Mouse (Mus musculus) heart, postnatal 0 days (tissue): Measurements from ENCODE around the gene Abcc4. TPM values are rescaled to one million over a fixed set of nuclear protein-coding genes. Genes with fewer than 3 reads are reported as not detected.

Experiments
- ATAC-seq: fragments of 200-750 bp; cut with Nextera tagmentation; 2 replicates; pipeline ENCODE4 v1.8.0; 2017; ENCODE audit warnings: low read depth, moderate number of reproducible peaks, moderate library complexity; ENCODE audit not compliant: insufficient read depth
- DNase-seq: peaks from one replicate; pipeline ENCODE4 v3.0.0-alpha.2; 2016; ENCODE audit warnings: low spot score
- H3K27ac ChIP-seq: fragments of 300-500 bp; sonication (generic); 2 replicates; pipeline ENCODE4 v1.5.1; 2014; ENCODE audit warnings: low read depth, mild to moderate bottlenecking
- H3K27me3 ChIP-seq: fragments of 300-500 bp; sonication (generic); 2 replicates; pipeline ENCODE4 v1.6.1; 2014; ENCODE audit warnings: low read length, mixed read lengths; ENCODE audit not compliant: control insufficient read depth, insufficient read depth
- H3K36me3 ChIP-seq: fragments of 300-500 bp; sonication (generic); replicated peaks from 2 replicates; pipeline ENCODE4 v1.6.1; 2014; ENCODE audit warnings: low read length, mixed read lengths; ENCODE audit not compliant: control insufficient read depth, insufficient read depth
- H3K4me1 ChIP-seq: fragments of 300-500 bp; sonication (generic); 2 replicates; pipeline ENCODE4 v1.6.1; 2014; ENCODE audit warnings: antibody characterized with exemption; ENCODE audit not compliant: control insufficient read depth, insufficient read depth
- H3K4me2 ChIP-seq: fragments of 300-500 bp; sonication (generic); 2 replicates; pipeline ENCODE4 v1.6.1; 2014; ENCODE audit warnings: low read depth, mild to moderate bottlenecking, low read length, moderate library complexity
- H3K4me3 ChIP-seq: fragments of 300-500 bp; sonication (generic); 2 replicates; pipeline ENCODE4 v1.5.1; 2014; ENCODE audit warnings: low read depth, low read length
- H3K9ac ChIP-seq: fragments of 300-500 bp; sonication (generic); replicated peaks from 2 replicates; pipeline ENCODE4 v1.6.1; 2014; ENCODE audit warnings: low read depth, low read length, mixed read lengths
- H3K9me3 ChIP-seq: fragments of 300-500 bp; sonication (generic); replicated peaks from 2 replicates; pipeline ENCODE4 v1.6.1; 2016; ENCODE audit warnings: low read length; ENCODE audit not compliant: control insufficient read depth
- CTCF ChIP-seq: IDR thresholded peaks from 2 replicates; pipeline ENCODE4 v1.5.1; 2016; ENCODE audit warnings: antibody characterized with exemption, control low read depth, low read depth
- EP300 ChIP-seq: IDR thresholded peaks from 2 replicates; pipeline ENCODE4 v1.6.1; 2016; ENCODE audit warnings: antibody characterized with exemption, low read depth
- WGBS: fragments of 180-500 bp; shearing (Covaris S2); extraction: QIAGEN DNeasy Blood & Tissue Kit; methylation state at CpG from one replicate; pipeline ENCODE4 v1.1.7; 2014; 5-methylcytosine and 5-hydroxymethylcytosine counted together
- polyA plus RNA-seq: library from polyadenylated mRNA; unstranded; fragments of >200 nt; fragmentation: Nextera tagmentation; extraction: Ambion mirVana; gene quantifications from 2 replicates; pipeline ENCODE4 v1.2.1, GENCODE M21; 2015
- total RNA-seq: library from RNA; depleted of rRNA; stranded (reverse); fragments of >200 nt; gene quantifications from 2 replicates; pipeline ENCODE4 v1.2.3, GENCODE M21; 2014; ENCODE audit warnings: low replicate concordance

Gene Abcc4
- total and polyA plus RNA-seq, 2 experiments from 2014 or later: 0.83 to 2.0 TPM

DNA sequence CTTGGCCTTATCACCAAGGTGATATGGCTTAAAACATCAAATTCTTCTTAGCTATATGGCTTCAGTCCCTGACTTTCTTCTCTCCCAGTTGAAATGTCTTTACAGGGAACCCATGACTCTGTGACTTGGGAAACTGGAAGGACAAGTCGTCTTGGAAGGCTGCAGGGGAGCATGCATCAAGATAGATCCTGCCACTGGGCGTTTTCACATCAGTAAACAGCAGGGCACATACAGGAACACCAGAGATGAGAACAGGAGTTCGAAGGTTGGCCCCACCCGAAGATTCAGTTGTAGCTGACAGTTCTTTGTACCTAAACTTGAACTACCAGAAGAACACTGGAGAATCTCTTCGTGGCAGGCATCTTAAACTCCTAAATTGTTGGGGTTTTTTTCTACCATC, 36.8 kb upstream of the Abcc4 start:
- H3K4me2 ChIP-seq: no peak overlapping the region
- H3K4me3 ChIP-seq: no peak overlapping the region
- WGBS: 62% methylated on average over 5 of the region's 5 CpGs
- ATAC-seq (no peak), DNase-seq (no peak)
- H3K27ac ChIP-seq: no peak overlapping the region
- no peaks in the 10 kb centered on the region for H3K36me3 ChIP-seq
- peaks cover 5% of the 10 kb centered on the region; the same call in 1 of the 2 replicates for H3K9me3 ChIP-seq
- H3K9ac ChIP-seq: no peak overlapping the region
- TF ChIP-seq EP300 (no peak), CTCF (no peak)
- H3K4me1 ChIP-seq: no peaks in the 10 kb centered on the region
- H3K27me3 ChIP-seq: no peaks in the 10 kb centered on the region

- Histone ChIP-seq H3K4me2 (no peak overlapping the region), H3K4me1 (0 out of 2 replicates have a peak, but pooled peaks cover 6% of the 10 kb centered on the region), H3K4me3 (no peak overlapping the region), H3K9ac (no peak overlapping the region), H3K27ac (no peak overlapping the region), H3K36me3 (no peaks in the 10 kb centered on the region), H3K27me3 (no peaks in the 10 kb centered on the region), H3K9me3 (peaks cover 5% of the 10 kb centered on the region; the same call in 1 of the 2 replicates)
- DNase-seq (no peak), ATAC-seq (no peak)
- TF ChIP-seq CTCF: no peak
- TF ChIP-seq EP300: no peak
These were observed 35.8 kb upstream of the Abcc4 start for GRCm38 (mm10) chr14:118741780-118742179.

DNA sequence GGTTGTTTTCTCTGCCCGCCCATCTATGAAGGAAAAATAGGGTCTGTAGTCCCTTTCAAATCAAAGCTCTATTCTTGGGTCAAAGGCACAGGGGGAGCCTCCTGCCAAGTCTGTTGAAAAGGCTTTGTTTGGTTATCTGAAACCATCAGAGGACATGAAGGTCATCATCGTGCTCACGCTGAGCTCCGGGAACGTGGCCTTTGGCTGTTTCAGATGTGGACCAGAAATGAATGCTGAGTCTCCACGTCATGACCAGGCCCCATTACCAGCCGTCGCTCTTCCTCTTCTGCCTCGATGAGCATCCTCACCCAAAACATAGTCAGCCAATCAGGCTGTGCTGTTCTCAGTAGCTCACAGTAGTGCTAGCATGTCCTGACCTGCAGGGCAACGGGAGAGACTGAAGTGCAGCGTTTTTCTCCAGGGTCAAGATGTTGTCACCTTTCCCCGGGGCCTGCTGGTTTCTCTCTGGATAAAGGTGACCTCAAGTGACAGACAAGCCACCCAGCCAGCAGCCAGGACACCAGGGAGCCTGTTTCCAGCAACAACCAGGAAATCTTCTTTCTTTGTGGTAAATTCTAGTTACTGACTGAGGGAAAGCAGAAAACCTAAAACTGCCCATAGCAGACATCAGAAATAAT, 31.4 kb upstream of the Abcc4 start:
- no peak for ATAC-seq

DNA sequence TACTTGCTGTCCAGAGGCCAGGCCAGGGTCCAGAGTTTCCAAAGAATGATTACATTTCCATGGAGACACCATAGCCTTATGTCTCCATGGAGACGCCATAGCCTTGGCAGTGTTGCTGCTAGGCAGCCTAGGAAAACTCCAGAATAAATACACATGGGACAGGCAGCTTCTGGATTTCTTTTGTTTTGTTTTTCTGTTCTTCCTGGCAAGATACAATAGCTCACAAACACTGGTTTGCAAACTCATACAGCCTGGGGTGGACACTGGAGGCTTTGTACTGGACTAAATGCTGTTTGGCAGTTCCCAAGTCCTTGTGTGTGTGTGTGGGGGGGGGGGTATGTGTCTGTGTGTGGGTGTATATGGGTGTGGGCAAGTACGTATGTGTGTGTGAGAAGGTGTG, 29.1 kb upstream of the Abcc4 start:
- no peak overlapping the region for H3K4me3 ChIP-seq
- no peaks in the 10 kb centered on the region for H3K36me3 ChIP-seq
- no peaks in the 10 kb centered on the region for H3K27me3 ChIP-seq
- no peak overlapping the region for H3K27ac ChIP-seq
- WGBS: 58% methylated on average over 2 of the region's 2 CpGs
- no peak overlapping the region for H3K9ac ChIP-seq
- peaks cover 2% of the 10 kb centered on the region; the same call in 1 of the 2 replicates for H3K9me3 ChIP-seq
- 0 out of 2 replicates have a peak, but pooled peaks cover 6% of the 10 kb centered on the region for H3K4me1 ChIP-seq
- peak; percentile 71 for ATAC-seq
- DNase-seq: peak; percentile 28
- no peak overlapping the region for H3K4me2 ChIP-seq
- TF ChIP-seq CTCF (no peak), EP300 (no peak)

More for the DNA sequence above, 31.4 kb upstream of the Abcc4 start:
- Histone ChIP-seq H3K27ac (no peak overlapping the region), H3K9me3 (peaks cover 5% of the 10 kb centered on the region; the same call in 1 of the 2 replicates), H3K4me1 (0 out of 2 replicates have a peak, but pooled peaks cover 6% of the 10 kb centered on the region), H3K36me3 (no peaks in the 10 kb centered on the region), H3K27me3 (no peaks in the 10 kb centered on the region), H3K4me2 (no peak overlapping the region), H3K4me3 (no peak overlapping the region), H3K9ac (no peak overlapping the region)
- TF ChIP-seq EP300: no peak
- no peak for TF ChIP-seq CTCF
- WGBS: 24% methylated on average over 12 of the region's 12 CpGs
- no peak for DNase-seq

DNA sequence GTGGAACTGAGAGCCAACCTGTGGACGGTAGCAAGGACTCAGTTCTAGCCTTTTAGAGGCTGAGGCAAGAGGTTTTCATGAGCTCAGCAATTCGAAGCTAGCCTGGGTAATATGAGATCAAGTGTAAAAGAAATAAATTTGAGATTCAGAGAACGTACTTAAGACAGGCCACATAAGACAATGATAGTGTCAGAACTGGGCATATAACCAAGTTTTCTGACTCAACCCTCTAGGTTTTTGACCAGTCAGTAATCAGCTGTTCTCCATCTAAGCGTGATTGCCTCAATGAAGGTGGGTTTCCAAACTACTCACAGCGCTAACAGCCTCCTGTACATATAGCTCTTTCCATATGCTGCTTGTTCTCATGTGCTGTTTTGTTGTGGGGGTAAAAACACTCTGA, 27.1 kb upstream of the Abcc4 start:
- WGBS: 78% methylated on average over 5 of the region's 5 CpGs
- Histone ChIP-seq H3K4me2 (no peak overlapping the region), H3K36me3 (no peaks in the 10 kb centered on the region), H3K9ac (no peak overlapping the region), H3K4me1 (0 out of 2 replicates have a peak, but pooled peaks cover 6% of the 10 kb centered on the region), H3K27ac (no peak overlapping the region), H3K9me3 (no peaks in the 10 kb centered on the region), H3K4me3 (no peak overlapping the region), H3K27me3 (no peaks in the 10 kb centered on the region)
- no peak for TF ChIP-seq EP300
- no peak for TF ChIP-seq CTCF
- DNase-seq: no peak
- no peak for ATAC-seq

- 75% methylated on average over 5 of the region's 5 CpGs for WGBS
- DNase-seq (no peak), ATAC-seq (no peak)
- Histone ChIP-seq H3K36me3 (no peaks in the 10 kb centered on the region), H3K27me3 (no peaks in the 10 kb centered on the region), H3K27ac (no peak overlapping the region), H3K9me3 (no peaks in the 10 kb centered on the region), H3K4me3 (no peak overlapping the region), H3K4me2 (no peak overlapping the region), H3K9ac (no peak overlapping the region), H3K4me1 (no peaks in the 10 kb centered on the region)
- no peak for TF ChIP-seq EP300
- TF ChIP-seq CTCF: no peak
These were observed 24.6 kb upstream of the Abcc4 start for GRCm38 (mm10) chr14:118730631-118731030.
